Comparison of ENCODE assay signal across 13 mouse cellular contexts in genomic region chr5:135242136-135242535, GRCm38 (mm10).
"Had no signal": no experiment of that assay in that cellular context is flagged by ENCODE, and none has a peak within 500 bp of the region (broad histone marks: within the 10 kb centered on the region; RNA-seq: fewer than 3 reads in every experiment).

No protein-coding gene starts in this region.

- H3K4me1 ChIP-seq: stomach, embryonic 15.5 days had no signal

- H3K4me2 ChIP-seq: limb, embryonic 15.5 days; midbrain, embryonic 12.5 days; neural tube, embryonic 13.5 days; stomach, embryonic 15.5 days had no signal

- H3K9me3 ChIP-seq: limb, embryonic 15.5 days; midbrain, embryonic 12.5 days; neural tube, embryonic 13.5 days; stomach, embryonic 15.5 days had no signal

- H3K27ac ChIP-seq: limb, embryonic 15.5 days; liver, embryonic 14.5 days; midbrain, embryonic 12.5 days; neural tube, embryonic 13.5 days; stomach, embryonic 15.5 days had no signal

- ATAC-seq: midbrain, embryonic 16.5 days had no signal

- H3K4me3 ChIP-seq: limb, embryonic 15.5 days; midbrain, embryonic 12.5 days; neural tube, embryonic 13.5 days; stomach, embryonic 15.5 days had no signal

- DNase-seq: kidney, postnatal 36 days; layer of hippocampus, adult 9-11 months; layer of hippocampus, postnatal 36 days; lung, adult 18-20 months; retina, postnatal 1 day; thymus, adult 2 months; thymus, postnatal 25 days had no signal

- H3K27me3 ChIP-seq: limb, embryonic 15.5 days; midbrain, embryonic 12.5 days; neural tube, embryonic 13.5 days; stomach, embryonic 15.5 days had no signal

- H3K9ac ChIP-seq: limb, embryonic 15.5 days; liver, embryonic 14.5 days; midbrain, embryonic 12.5 days; neural tube, embryonic 13.5 days; stomach, embryonic 15.5 days had no signal
